Mouse (Mus musculus) neural tube, embryonic 14.5 days (tissue): ENCODE measurements around the gene Pycr1. TPM values are rescaled to one million over a fixed set of nuclear protein-coding genes. Genes with fewer than 3 reads are reported as not detected.

Source experiments
- ATAC-seq: fragments of 200-750 bp; cut with Nextera tagmentation; 2 replicates; pipeline ENCODE4 v1.8.0; 2017; ENCODE audit warnings: low read depth, mild to moderate bottlenecking, moderate TSS enrichment, moderate library complexity
- H3K27ac ChIP-seq: fragments of 300-500 bp; sonication (generic); 2 replicates; pipeline ENCODE4 v1.5.1; 2014; ENCODE audit warnings: low read depth, mild to moderate bottlenecking, control low read depth, low read length, moderate library complexity, mixed read lengths
- H3K27me3 ChIP-seq: fragments of 300-500 bp; sonication (generic); 2 replicates; pipeline ENCODE4 v1.6.1; 2014; ENCODE audit warnings: low read length; ENCODE audit not compliant: control insufficient read depth, insufficient read depth
- H3K36me3 ChIP-seq: fragments of 300-500 bp; sonication (generic); 2 replicates; pipeline ENCODE4 v1.6.1; 2014; ENCODE audit warnings: low read length, mixed read lengths; ENCODE audit not compliant: control insufficient read depth, insufficient read depth
- H3K4me1 ChIP-seq: fragments of 300-500 bp; sonication (generic); 2 replicates; pipeline ENCODE4 v1.6.1; 2014; ENCODE audit warnings: low read length; ENCODE audit not compliant: control insufficient read depth, insufficient read depth
- H3K4me2 ChIP-seq: fragments of 300-500 bp; sonication (generic); 2 replicates; pipeline ENCODE4 v1.6.1; 2014; ENCODE audit warnings: mild to moderate bottlenecking, low read depth, low read length, control low read depth
- H3K4me3 ChIP-seq: fragments of 300-500 bp; sonication (generic); 2 replicates; pipeline ENCODE4 v1.5.1; 2014; ENCODE audit warnings: low read depth, low read length, control low read depth, mixed read lengths
- H3K9ac ChIP-seq: fragments of 300-500 bp; sonication (generic); replicated peaks from 2 replicates; pipeline ENCODE4 v1.6.1; 2014; ENCODE audit warnings: low read depth, mild to moderate bottlenecking, control low read depth, low read length, mixed read lengths
- H3K9me3 ChIP-seq: fragments of 300-500 bp; sonication (generic); 2 replicates; pipeline ENCODE4 v1.6.1; 2016; ENCODE audit warnings: low read length; ENCODE audit not compliant: control insufficient read depth
- WGBS: fragments of 180-500 bp; shearing (Covaris S2); extraction: QIAGEN DNeasy Blood & Tissue Kit; methylation state at CpG from one replicate; pipeline ENCODE4 v1.1.7; 2014; 5-methylcytosine and 5-hydroxymethylcytosine counted together
- polyA plus RNA-seq: library from polyadenylated mRNA; unstranded; fragments of >200 nt; fragmentation: Nextera tagmentation; extraction: Ambion mirVana; gene quantifications from 2 replicates; pipeline ENCODE4 v1.2.1, GENCODE M21; 2014

Gene Pycr1
- 15.3 and 24.9 TPM in 2 replicates for polyA plus RNA-seq

DNA sequence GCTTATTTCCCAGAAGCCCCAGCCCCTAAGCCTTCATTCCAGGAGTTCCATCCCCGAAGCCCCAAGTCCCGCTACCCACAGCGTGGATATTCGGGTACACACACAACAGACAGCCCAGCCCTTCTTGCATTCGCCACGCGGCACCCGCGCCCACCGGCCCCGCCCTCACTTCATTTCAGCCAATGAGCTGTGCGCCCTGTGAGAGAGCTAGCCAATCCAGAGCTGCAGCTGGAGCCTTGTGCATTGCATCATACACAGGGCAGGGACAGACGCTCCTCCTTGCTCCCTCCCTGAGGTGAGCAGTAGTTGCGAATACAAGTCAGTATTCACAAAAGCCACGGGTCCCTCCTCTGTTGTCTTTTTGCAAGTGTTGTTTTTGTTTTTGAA, at the start of gene Pycr1:
Pycr1 (minus strand) TSS at position 169 of the 387 bp plus-strand sequence.
- Histone ChIP-seq H3K4me2 (peak within 1 kb of the TSS; percentile 94), H3K9me3 (no peaks in the 10 kb centered on the region), H3K4me3 (peak within 1 kb of the TSS; percentile 39), H3K27ac (peak within 1 kb of the TSS; percentile 30; the same call in 1 of the 2 replicates), H3K4me1 (peaks cover 17% of the 10 kb centered on the region; the same call in 1 of the 2 replicates), H3K9ac (peak within 1 kb of the TSS; percentile 74), H3K36me3 (no peaks in the 10 kb centered on the region), H3K27me3 (no peaks in the 10 kb centered on the region)
- ATAC-seq, result peak; percentile 99
- 0% methylated on average over 15 of the region's 15 CpGs for WGBS

DNA sequence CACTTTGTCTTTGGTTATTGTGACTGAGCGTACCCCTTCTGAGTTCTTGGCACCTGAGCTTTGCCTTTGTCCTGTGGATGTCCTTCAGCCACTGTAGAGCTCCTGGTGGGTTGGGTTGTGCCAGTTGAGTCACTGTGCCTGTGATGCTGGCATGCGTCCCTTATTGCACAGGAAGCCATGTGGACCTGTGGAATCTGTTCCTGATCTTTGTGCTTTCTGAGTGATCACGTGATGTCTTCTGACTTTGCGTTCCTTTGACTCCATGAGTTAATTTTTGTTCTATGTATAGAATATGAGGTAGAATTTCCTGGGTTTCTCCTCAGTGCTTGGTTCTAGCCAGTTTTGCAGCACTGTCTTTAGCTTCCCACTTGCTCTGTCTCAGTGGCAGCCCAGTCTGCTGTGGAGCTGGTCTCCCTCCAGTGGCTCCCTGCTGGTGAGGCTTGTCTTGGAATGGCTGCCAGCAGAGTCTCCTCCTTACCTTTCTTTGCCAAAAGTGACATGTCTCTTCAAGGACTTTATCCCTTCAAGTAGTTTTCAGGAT, 49.0 kb upstream of the Pycr1 start:
- 91% methylated on average over 4 of the region's 4 CpGs for WGBS
- Histone ChIP-seq H3K27ac (no peak overlapping the region), H3K9me3 (no peaks in the 10 kb centered on the region), H3K4me3 (no peak overlapping the region), H3K27me3 (no peaks in the 10 kb centered on the region), H3K4me2 (no peak overlapping the region), H3K9ac (no peak overlapping the region), H3K4me1 (no peaks in the 10 kb centered on the region), H3K36me3 (peaks cover 21% of the 10 kb centered on the region)
- ATAC-seq, result no peak

DNA sequence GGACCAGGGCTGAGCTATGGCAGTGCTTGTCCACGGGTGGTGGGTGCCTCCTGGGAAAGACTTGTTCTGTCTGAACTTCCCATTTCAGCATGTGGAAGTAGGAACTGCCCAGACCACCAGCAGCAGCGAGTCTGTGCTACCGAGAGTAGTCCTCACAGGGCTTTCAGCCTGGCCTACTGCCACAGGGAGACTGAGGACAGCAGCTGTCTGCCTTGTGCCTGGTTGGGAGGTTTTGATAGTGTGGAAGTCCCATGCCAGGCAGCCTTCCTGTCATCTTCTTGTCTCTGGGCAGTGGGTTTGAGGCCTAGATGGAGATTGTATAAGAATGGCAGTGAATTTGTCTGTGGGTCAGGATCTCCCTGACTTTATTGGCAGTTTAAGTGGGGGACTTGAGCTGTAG, 45.8 kb upstream of the Pycr1 start:
- H3K4me2 ChIP-seq, result no peak overlapping the region
- H3K27me3 ChIP-seq, result no peaks in the 10 kb centered on the region
- ATAC-seq, result no peak
- H3K4me3 ChIP-seq, result no peak overlapping the region
- no peak overlapping the region for H3K9ac ChIP-seq
- no peaks in the 10 kb centered on the region for H3K9me3 ChIP-seq
- H3K36me3 ChIP-seq, result peaks cover 31% of the 10 kb centered on the region
- H3K4me1 ChIP-seq, result no peaks in the 10 kb centered on the region
- H3K27ac ChIP-seq, result no peak overlapping the region
- WGBS, result 84% methylated on average over 3 of the region's 3 CpGs

DNA sequence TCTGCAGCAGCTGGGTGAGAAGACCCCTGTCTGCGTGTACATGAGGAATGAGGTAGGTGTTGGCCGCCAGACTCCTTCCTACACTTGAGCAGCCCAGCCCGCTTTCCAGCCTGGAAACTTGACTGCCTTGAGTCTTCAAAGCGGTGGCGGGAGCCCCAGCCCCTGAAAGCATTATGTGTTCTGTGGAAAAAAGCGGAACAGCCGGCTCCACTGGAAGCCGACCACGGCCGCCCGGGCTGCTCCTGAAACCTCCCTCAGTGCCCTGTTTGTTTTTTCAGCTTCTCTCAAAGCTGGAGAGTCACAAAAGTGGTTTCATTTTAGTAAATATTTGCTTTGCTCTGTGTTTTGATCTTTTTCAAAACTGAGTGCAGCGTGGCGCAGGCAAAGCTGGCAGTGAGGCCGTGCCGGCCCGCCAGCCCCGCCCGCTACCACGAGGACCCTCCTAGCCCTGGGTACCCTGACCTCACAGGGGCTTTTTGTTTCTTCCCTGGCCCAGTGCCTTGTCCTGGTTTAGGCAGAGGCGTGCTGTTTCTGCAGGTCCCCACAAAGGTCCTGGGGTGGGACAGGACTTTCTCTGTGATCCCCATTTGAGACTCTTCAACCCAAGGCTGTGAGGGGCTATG, 43.2 kb upstream of the Pycr1 start:
- peaks cover 34% of the 10 kb centered on the region for H3K36me3 ChIP-seq
- no peak overlapping the region for H3K27ac ChIP-seq

DNA sequence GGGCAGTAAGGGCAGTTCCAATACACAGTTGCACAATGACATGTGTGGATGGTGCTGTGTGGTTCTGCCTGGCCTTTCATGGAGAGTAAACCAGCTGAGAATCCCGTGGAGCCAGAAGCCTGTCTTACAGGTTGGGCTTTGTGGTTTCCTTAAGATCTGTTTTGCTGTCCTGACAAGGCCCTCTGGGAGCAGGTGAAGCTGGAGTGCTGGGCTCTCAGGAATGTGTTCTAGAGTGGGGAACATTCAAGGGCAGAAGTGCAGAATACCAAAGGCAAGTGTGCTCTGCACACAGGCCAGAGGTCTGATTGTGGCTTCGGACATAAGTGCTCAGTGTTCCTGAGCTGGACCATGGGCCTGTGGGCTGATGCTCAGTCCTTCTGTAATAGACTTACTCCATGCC, 41.1 kb upstream of the Pycr1 start:
- no peaks in the 10 kb centered on the region for H3K4me1 ChIP-seq
- H3K9ac ChIP-seq, result no peak overlapping the region
- H3K36me3 ChIP-seq, result peaks cover 42% of the 10 kb centered on the region
- no peak for ATAC-seq
- H3K27ac ChIP-seq, result no peak overlapping the region
- H3K4me3 ChIP-seq, result no peak overlapping the region
- H3K9me3 ChIP-seq, result no peaks in the 10 kb centered on the region
- no peak overlapping the region for H3K4me2 ChIP-seq
- H3K27me3 ChIP-seq, result no peaks in the 10 kb centered on the region
- 96% methylated on average over 2 of the region's 2 CpGs for WGBS

More for the DNA sequence above, 43.2 kb upstream of the Pycr1 start:
- Histone ChIP-seq H3K4me2 (no peak overlapping the region), H3K9ac (no peak overlapping the region), H3K4me3 (no peak overlapping the region), H3K27me3 (no peaks in the 10 kb centered on the region), H3K4me1 (no peaks in the 10 kb centered on the region), H3K9me3 (no peaks in the 10 kb centered on the region)
- no peak for ATAC-seq
- WGBS, result 77% methylated on average over 20 of the region's 20 CpGs

DNA sequence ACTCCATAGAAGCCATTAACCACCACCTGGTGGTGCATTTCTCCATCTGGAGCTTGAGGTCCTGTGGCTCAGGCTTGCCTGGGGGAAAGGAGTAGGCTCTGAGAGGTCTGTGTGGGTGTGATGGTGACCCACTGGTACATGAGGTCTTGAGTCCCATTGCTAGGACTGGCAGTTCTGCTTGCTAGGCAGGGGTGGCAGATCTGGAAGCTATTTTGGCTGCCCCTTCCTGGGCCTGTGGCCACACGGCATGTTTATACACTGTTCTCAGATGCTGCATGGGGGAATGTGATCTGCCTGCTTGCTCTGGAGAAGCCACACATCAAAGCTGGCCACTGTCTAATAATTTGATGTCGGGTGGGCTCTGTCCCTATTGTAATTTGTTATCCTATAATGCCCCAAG, 40.5 kb upstream of the Pycr1 start:
- Histone ChIP-seq H3K4me3 (no peak overlapping the region), H3K9ac (no peak overlapping the region), H3K27ac (no peak overlapping the region), H3K4me2 (no peak overlapping the region), H3K27me3 (no peaks in the 10 kb centered on the region), H3K4me1 (no peaks in the 10 kb centered on the region), H3K36me3 (peaks cover 42% of the 10 kb centered on the region), H3K9me3 (no peaks in the 10 kb centered on the region)
- 95% methylated on average over 2 of the region's 2 CpGs for WGBS
- ATAC-seq, result no peak

DNA sequence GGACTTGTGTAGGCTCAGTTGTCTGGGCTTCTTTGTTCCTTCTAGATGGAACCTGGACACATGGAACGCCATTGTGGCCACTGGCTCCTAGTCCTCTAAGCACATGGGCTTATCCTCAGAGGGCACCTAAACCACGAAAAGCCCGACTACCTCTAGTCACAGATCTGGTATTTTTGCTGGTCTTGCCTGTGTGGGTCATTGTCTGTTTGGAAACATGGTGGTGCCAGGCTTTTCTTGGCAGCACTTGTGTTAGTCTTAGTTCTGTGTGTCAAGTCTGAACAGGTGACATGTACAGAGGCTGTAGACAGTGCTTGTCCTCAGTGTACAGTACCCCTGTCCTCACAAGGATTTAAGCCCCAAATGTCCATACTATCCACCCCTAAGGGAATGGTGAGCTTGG, 40.0 kb upstream of the Pycr1 start:
- no peak for ATAC-seq
- 85% methylated on average over 3 of the region's 3 CpGs for WGBS
- peaks cover 40% of the 10 kb centered on the region for H3K36me3 ChIP-seq

DNA sequence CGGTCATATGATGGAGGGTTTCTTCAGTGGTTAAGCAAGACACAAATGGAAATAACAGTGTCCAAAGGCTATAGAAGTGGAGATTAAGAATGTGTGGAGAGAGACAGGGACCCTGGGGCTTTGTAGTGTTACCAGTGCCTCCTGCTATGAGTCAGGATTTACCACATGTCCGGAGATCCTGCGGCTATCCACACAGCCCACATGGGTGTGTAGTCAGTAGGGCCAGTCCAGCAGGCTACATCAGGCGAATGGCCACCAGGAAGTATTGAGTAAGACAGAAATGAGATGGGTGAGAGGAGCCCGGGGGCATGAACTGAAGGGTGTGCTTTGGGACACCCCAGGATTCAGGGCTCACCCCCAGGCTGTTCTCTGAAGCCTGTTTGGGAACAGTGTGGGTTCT, 39.1 kb upstream of the Pycr1 start:
- H3K4me1 ChIP-seq, result no peaks in the 10 kb centered on the region
- no peak for ATAC-seq

More for the DNA sequence above, 40.0 kb upstream of the Pycr1 start:
- H3K27me3 ChIP-seq, result no peaks in the 10 kb centered on the region
- no peaks in the 10 kb centered on the region for H3K4me1 ChIP-seq
- no peak overlapping the region for H3K9ac ChIP-seq
- no peak overlapping the region for H3K4me3 ChIP-seq
- no peaks in the 10 kb centered on the region for H3K9me3 ChIP-seq
- H3K4me2 ChIP-seq, result no peak overlapping the region
- H3K27ac ChIP-seq, result no peak overlapping the region

DNA sequence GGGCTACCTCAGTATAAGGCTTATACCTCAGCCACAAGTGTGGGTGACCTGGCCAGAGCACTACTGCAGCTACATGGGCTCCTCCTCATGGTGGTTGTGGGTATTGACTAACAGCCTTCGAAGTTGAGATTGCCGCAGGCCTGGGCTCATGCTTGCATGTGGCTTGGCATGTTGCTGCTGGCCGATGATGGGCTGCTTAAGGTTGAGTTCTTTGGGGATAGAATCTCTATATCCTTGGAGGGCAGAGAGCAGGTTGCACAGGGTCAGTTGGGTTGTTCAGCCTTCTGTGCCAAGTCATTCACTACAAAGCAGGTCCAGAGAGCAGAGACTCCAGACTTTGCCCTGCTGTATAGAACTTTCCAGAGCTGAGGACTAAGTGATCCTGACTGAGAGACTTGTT, 36.3 kb upstream of the Pycr1 start:
- H3K36me3 ChIP-seq, result peaks cover 32% of the 10 kb centered on the region
- H3K4me2 ChIP-seq, result no peak overlapping the region
- H3K4me3 ChIP-seq, result no peak overlapping the region
- 94% methylated on average over 3 of the region's 3 CpGs for WGBS
- ATAC-seq, result no peak
- H3K27ac ChIP-seq, result no peak overlapping the region
- H3K9ac ChIP-seq, result no peak overlapping the region
- no peaks in the 10 kb centered on the region for H3K9me3 ChIP-seq
- no peaks in the 10 kb centered on the region for H3K27me3 ChIP-seq
- H3K4me1 ChIP-seq, result no peaks in the 10 kb centered on the region

More for the DNA sequence above, 39.1 kb upstream of the Pycr1 start:
- Histone ChIP-seq H3K27me3 (no peaks in the 10 kb centered on the region), H3K4me2 (no peak overlapping the region), H3K27ac (no peak overlapping the region), H3K4me3 (no peak overlapping the region), H3K36me3 (peaks cover 40% of the 10 kb centered on the region), H3K9me3 (no peaks in the 10 kb centered on the region), H3K9ac (no peak overlapping the region)
- WGBS, result 90% methylated on average over 5 of the region's 5 CpGs
